Mouse (Mus musculus): ENCODE data around the gene Rhcg. TPM values are rescaled to one million over a fixed set of nuclear protein-coding genes. Genes with fewer than 3 reads are reported as not detected.

Gene Rhcg
- polyA plus RNA-seq, 1 experiment from 2014 or later = 0.29 TPM

GRCm38 (mm10) chr7:79626170-79626569 lies 8.7 kb upstream of the Rhcg start:
- Histone ChIP-seq H3K36me3 (no peaks in the 10 kb centered on the region), H3K27ac (no peak overlapping the region), H3K27me3 (no peaks in the 10 kb centered on the region), H3K9ac (no peak overlapping the region), H3K4me2 (replicated peaks) (no peak overlapping the region), H3K4me1 (no peaks in the 10 kb centered on the region), H3K9me3 (no peaks in the 10 kb centered on the region), H3K4me3 (no peak overlapping the region)
- WGBS = 78% methylated on average over 5 of the region's 5 CpGs
- ATAC-seq (ENCODE audit: insufficient number of reproducible peaks, insufficient read depth, low FRiP score, low TSS enrichment) = no peak

- peaks cover 18% of the 10 kb centered on the region for H3K27me3 ChIP-seq
- no peak overlapping the region for H3K4me3 ChIP-seq
- ATAC-seq (ENCODE audit: insufficient number of reproducible peaks, insufficient read depth, low FRiP score, low TSS enrichment) = no peak
- H3K9ac ChIP-seq = no peak overlapping the region
- H3K4me1 ChIP-seq = no peaks in the 10 kb centered on the region
- no peak overlapping the region for H3K27ac ChIP-seq
- 66% methylated on average over 8 of the region's 8 CpGs for WGBS
- no peak overlapping the region for H3K4me2 ChIP-seq (replicated peaks)
- no peaks in the 10 kb centered on the region for H3K36me3 ChIP-seq
- H3K9me3 ChIP-seq = no peaks in the 10 kb centered on the region
Observed at GRCm38 (mm10) chr7:79623086-79623485, 5.6 kb upstream of the Rhcg start.

- no peak overlapping the region for H3K4me3 ChIP-seq
- H3K4me2 ChIP-seq (replicated peaks) = no peak overlapping the region
- H3K9me3 ChIP-seq = no peaks in the 10 kb centered on the region
- peaks cover 52% of the 10 kb centered on the region for H3K27me3 ChIP-seq
- no peak for ATAC-seq (ENCODE audit: insufficient number of reproducible peaks, insufficient read depth, low FRiP score, low TSS enrichment)
- no peak overlapping the region for H3K9ac ChIP-seq
- no peaks in the 10 kb centered on the region for H3K36me3 ChIP-seq
- WGBS = 55% methylated on average over 4 of the region's 4 CpGs
- no peak overlapping the region for H3K27ac ChIP-seq
- peaks cover 5% of the 10 kb centered on the region; the same call in 1 of the 2 replicates for H3K4me1 ChIP-seq
Observed at GRCm38 (mm10) chr7:79619493-79619892, 2.0 kb upstream of the Rhcg start.

GRCm38 (mm10) chr7:79615941-79616340 lies 1.5 kb downstream of the Rhcg start:
- H3K27ac ChIP-seq = no peak overlapping the region
- WGBS = 65% methylated on average over 1 of the region's 1 CpGs
- H3K36me3 ChIP-seq = no peaks in the 10 kb centered on the region
- H3K9me3 ChIP-seq = no peaks in the 10 kb centered on the region
- peaks cover 72% of the 10 kb centered on the region for H3K27me3 ChIP-seq
- no peak overlapping the region for H3K4me3 ChIP-seq
- no peak overlapping the region for H3K9ac ChIP-seq
- H3K4me2 ChIP-seq (replicated peaks) = no peak overlapping the region
- peaks cover 5% of the 10 kb centered on the region; the same call in 1 of the 2 replicates for H3K4me1 ChIP-seq
- ATAC-seq (ENCODE audit: insufficient number of reproducible peaks, insufficient read depth, low FRiP score, low TSS enrichment) = no peak

GRCm38 (mm10) chr7:79615008-79615407 lies 2.4 kb downstream of the Rhcg start:
- H3K4me2 ChIP-seq (replicated peaks) = no peak overlapping the region
- no peaks in the 10 kb centered on the region for H3K9me3 ChIP-seq
- no peak overlapping the region for H3K27ac ChIP-seq
- H3K27me3 ChIP-seq = peaks cover 76% of the 10 kb centered on the region
- WGBS = 77% methylated on average over 4 of the region's 4 CpGs
- no peaks in the 10 kb centered on the region for H3K36me3 ChIP-seq
- H3K4me3 ChIP-seq = no peak overlapping the region
- H3K4me1 ChIP-seq = peaks cover 5% of the 10 kb centered on the region; the same call in 1 of the 2 replicates
- no peak for ATAC-seq (ENCODE audit: insufficient number of reproducible peaks, insufficient read depth, low FRiP score, low TSS enrichment)
- H3K9ac ChIP-seq = no peak overlapping the region

- 63% methylated on average over 11 of the region's 11 CpGs for WGBS
- Histone ChIP-seq H3K9me3 (no peaks in the 10 kb centered on the region), H3K27ac (no peak overlapping the region)
Observed at GRCm38 (mm10) chr7:79613314-79613713, 4.1 kb downstream of the Rhcg start.

GRCm38 (mm10) chr7:79612783-79613182 lies 4.7 kb downstream of the Rhcg start:
- ATAC-seq (ENCODE audit: insufficient number of reproducible peaks, insufficient read depth, low FRiP score, low TSS enrichment) = no peak
- peaks cover 5% of the 10 kb centered on the region; the same call in 1 of the 2 replicates for H3K4me1 ChIP-seq
- no peaks in the 10 kb centered on the region for H3K9me3 ChIP-seq
- WGBS = 8% methylated on average over 6 of the region's 6 CpGs
- H3K4me3 ChIP-seq = no peak overlapping the region
- H3K4me2 ChIP-seq (replicated peaks) = no peak overlapping the region
- peaks cover 70% of the 10 kb centered on the region for H3K27me3 ChIP-seq
- H3K27ac ChIP-seq = no peak overlapping the region
- H3K36me3 ChIP-seq = no peaks in the 10 kb centered on the region
- no peak overlapping the region for H3K9ac ChIP-seq

More at GRCm38 (mm10) chr7:79613314-79613713, 4.1 kb downstream of the Rhcg start:
- no peak for ATAC-seq (ENCODE audit: insufficient number of reproducible peaks, insufficient read depth, low FRiP score, low TSS enrichment)
- H3K36me3 ChIP-seq = no peaks in the 10 kb centered on the region
- H3K4me3 ChIP-seq = no peak overlapping the region
- peaks cover 70% of the 10 kb centered on the region for H3K27me3 ChIP-seq
- peaks cover 5% of the 10 kb centered on the region; the same call in 1 of the 2 replicates for H3K4me1 ChIP-seq
- no peak overlapping the region for H3K9ac ChIP-seq
- no peak overlapping the region for H3K4me2 ChIP-seq (replicated peaks)

GRCm38 (mm10) chr7:79611901-79612300 lies 5.6 kb downstream of the Rhcg start:
- Histone ChIP-seq H3K4me3 (no peak overlapping the region), H3K4me1 (peaks cover 8% of the 10 kb centered on the region; the same call in 1 of the 2 replicates), H3K9ac (no peak overlapping the region), H3K27ac (no peak overlapping the region), H3K27me3 (peaks cover 70% of the 10 kb centered on the region), H3K36me3 (no peaks in the 10 kb centered on the region), H3K4me2 (replicated peaks) (no peak overlapping the region), H3K9me3 (no peaks in the 10 kb centered on the region)
- no peak for ATAC-seq (ENCODE audit: insufficient number of reproducible peaks, insufficient read depth, low FRiP score, low TSS enrichment)
- 66% methylated on average over 9 of the region's 9 CpGs for WGBS

GRCm38 (mm10) chr7:79607263-79607921 lies 10.1 kb downstream of the Rhcg start:
- Histone ChIP-seq H3K27me3 (peaks cover 63% of the 10 kb centered on the region), H3K27ac (no peak overlapping the region), H3K9ac (0 out of 2 replicates have a peak overlapping the region, but pooled peaks have one; percentile 34), H3K4me2 (replicated peaks) (peak overlapping the region; percentile 58), H3K4me3 (peak overlapping the region; percentile 30), H3K4me1 (peaks cover 8% of the 10 kb centered on the region; the same call in 1 of the 2 replicates), H3K36me3 (no peaks in the 10 kb centered on the region), H3K9me3 (no peaks in the 10 kb centered on the region)
- 2% methylated on average over 25 of the region's 25 CpGs for WGBS
- 0 out of 2 replicates have a peak, but pooled peaks have one; percentile 64 for ATAC-seq (ENCODE audit: insufficient number of reproducible peaks, insufficient read depth, low FRiP score, low TSS enrichment)

DNA sequence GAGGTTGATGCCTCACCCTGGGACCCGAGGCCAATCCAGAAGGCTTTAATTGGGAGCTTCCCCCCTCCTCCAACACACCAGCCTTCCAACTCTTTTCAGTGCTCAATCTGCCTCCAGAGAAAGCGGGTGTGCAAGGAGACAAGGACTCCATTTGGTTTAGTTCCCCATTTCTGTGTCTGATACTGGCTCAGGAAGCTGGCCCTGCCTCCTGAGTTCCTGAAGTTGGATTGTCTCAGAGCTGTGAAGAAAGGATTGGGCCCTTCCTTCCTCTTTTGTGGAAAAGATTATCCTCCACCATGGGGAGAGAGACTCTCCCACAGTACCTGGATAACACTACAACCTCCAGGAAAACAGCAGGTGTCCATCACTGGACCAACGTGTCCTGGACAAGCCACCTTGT lies 10.7 kb downstream of the Rhcg start:
- peaks cover 8% of the 10 kb centered on the region; the same call in 1 of the 2 replicates for H3K4me1 ChIP-seq
- H3K9me3 ChIP-seq = no peaks in the 10 kb centered on the region
- H3K4me2 ChIP-seq (replicated peaks) = peak overlapping the region; percentile 58
- peaks cover 68% of the 10 kb centered on the region for H3K27me3 ChIP-seq
- 36% methylated on average over 3 of the region's 3 CpGs for WGBS
- H3K36me3 ChIP-seq = no peaks in the 10 kb centered on the region
- H3K27ac ChIP-seq = no peak overlapping the region
- no peak overlapping the region for H3K9ac ChIP-seq
- ATAC-seq (ENCODE audit: insufficient number of reproducible peaks, insufficient read depth, low FRiP score, low TSS enrichment) = no peak
- H3K4me3 ChIP-seq = 0 out of 2 replicates have a peak overlapping the region, but pooled peaks have one; percentile 30

- no peaks in the 10 kb centered on the region for H3K36me3 ChIP-seq
- no peak overlapping the region for H3K4me2 ChIP-seq (replicated peaks)
- H3K27ac ChIP-seq = no peak overlapping the region
- H3K9ac ChIP-seq = no peak overlapping the region
- no peaks in the 10 kb centered on the region for H3K4me1 ChIP-seq
- H3K4me3 ChIP-seq = no peak overlapping the region
- ATAC-seq (ENCODE audit: insufficient number of reproducible peaks, insufficient read depth, low FRiP score, low TSS enrichment) = no peak
- no peaks in the 10 kb centered on the region for H3K9me3 ChIP-seq
- peaks cover 72% of the 10 kb centered on the region for H3K27me3 ChIP-seq
- WGBS = 66% methylated on average over 8 of the region's 8 CpGs
Observed at GRCm38 (mm10) chr7:79602006-79602405, 15.5 kb downstream of the Rhcg start.

- H3K27ac ChIP-seq = no peak overlapping the region
- WGBS = 69% methylated on average over 10 of the region's 10 CpGs
- no peaks in the 10 kb centered on the region for H3K36me3 ChIP-seq
- peaks cover 69% of the 10 kb centered on the region for H3K27me3 ChIP-seq
- H3K4me3 ChIP-seq = no peak overlapping the region
- no peaks in the 10 kb centered on the region for H3K9me3 ChIP-seq
- no peaks in the 10 kb centered on the region for H3K4me1 ChIP-seq
- no peak for ATAC-seq (ENCODE audit: insufficient number of reproducible peaks, insufficient read depth, low FRiP score, low TSS enrichment)
- no peak overlapping the region for H3K4me2 ChIP-seq (replicated peaks)
- no peak overlapping the region for H3K9ac ChIP-seq
Observed at GRCm38 (mm10) chr7:79600122-79600521, 17.3 kb downstream of the Rhcg start.

Data from embryonic facial prominence, embryonic 12.5 days (tissue).